Mouse (Mus musculus): Measurements from ENCODE around the gene Trappc3l.

GRCm38 (mm10) chr10:34086514-34086913 lies 49.1 kb downstream of the Trappc3l start:
- no peak for TF ChIP-seq POLR2A (IDR thresholded peaks at IDR 0.05; ENCODE audit: extremely low read depth, insufficient read depth, low read length)
- no peak for TF ChIP-seq CTCF (IDR thresholded peaks at IDR 0.05; ENCODE audit: low read depth, low read length)
